Mouse (Mus musculus) kidney, adult 2 months (tissue): ENCODE measurements around the gene 2410004B18Rik.

Experiments
- CTCF ChIP-seq: fragments of 200-500 bp; conservative IDR thresholded peaks from 2 replicates; pipeline ENCODE4 v1.5.1; 2011; ENCODE audit warnings: low read depth, mild to moderate bottlenecking, control low read depth, low read length, moderate library complexity, mixed read lengths; ENCODE audit not compliant: insufficient read depth, insufficient read length
- POLR2A ChIP-seq: fragments of 200-500 bp; IDR thresholded peaks from one replicate; pipeline ENCODE4 v1.6.1; 2011; ENCODE audit warnings: low read depth, low read length, control low read depth

DNA sequence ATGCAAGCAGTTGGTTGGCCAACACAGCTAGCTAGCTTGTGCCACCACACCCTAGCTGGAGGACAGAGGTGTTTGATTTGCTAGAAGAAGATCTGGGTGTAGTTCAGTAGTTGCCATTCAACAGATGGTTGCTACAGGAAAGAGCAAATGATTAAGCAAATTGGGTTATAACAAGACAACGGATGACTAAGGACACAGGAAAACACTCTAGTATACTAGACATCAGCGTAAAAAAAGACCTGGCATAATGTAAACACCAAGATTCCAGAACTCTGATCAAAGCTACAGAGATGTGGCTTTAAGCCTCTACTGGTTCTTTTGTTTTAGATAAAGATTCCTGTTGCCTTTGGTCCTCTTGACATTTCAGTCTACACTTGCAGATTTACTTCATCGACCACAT lies 14.8 kb upstream of the 2410004B18Rik start:
- no peak for TF ChIP-seq POLR2A
- no peak for TF ChIP-seq CTCF
